Mouse (Mus musculus) erythroblast, embryonic 14.5 days (primary cell): ENCODE data around the gene Aldh5a1.

Experiments used
- GATA1 ChIP-seq: IDR thresholded peaks from 2 replicates; pipeline ENCODE4 v1.6.1; 2012; ENCODE audit warnings: low read length, inconsistent platforms, mixed read lengths
- TAL1 ChIP-seq: IDR thresholded peaks from 3 replicates; pipeline ENCODE4 v1.6.1; 2012; ENCODE audit warnings: low read length, inconsistent platforms, mixed read lengths

DNA sequence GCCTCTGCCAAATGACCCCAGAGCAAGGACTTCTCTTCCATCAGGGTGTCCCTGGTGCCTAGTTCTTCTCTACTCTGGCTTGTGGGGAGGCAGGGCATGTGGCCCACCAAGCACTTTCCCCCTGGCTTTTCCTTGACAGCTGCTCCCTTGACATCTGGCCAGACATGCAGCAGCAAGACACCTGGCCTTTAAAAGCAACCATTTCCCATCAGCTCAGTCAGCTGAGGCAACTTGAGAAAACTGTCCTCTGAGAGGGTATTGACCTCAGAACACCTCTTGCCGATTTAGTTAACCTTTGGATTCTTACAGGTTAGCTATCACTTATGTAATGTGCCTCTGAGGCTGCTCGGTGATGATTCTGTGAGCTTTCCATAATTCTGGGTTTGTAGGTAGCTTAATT, 43.6 kb downstream of the Aldh5a1 start:
- TF ChIP-seq GATA1 (no peak), TAL1 (no peak)
